Mouse (Mus musculus) intestine, embryonic 16.5 days (tissue): ENCODE results near the gene Col9a2. TPM values are rescaled to one million over a fixed set of nuclear protein-coding genes. Genes with fewer than 3 reads are reported as not detected.

Experiments
- ATAC-seq: fragments of 200-750 bp; cut with Nextera tagmentation; 2 replicates; pipeline ENCODE4 v1.8.0; 2017; ENCODE audit warnings: moderate TSS enrichment, moderate library complexity
- H3K27ac ChIP-seq: fragments of 300-500 bp; sonication (generic); 2 replicates; pipeline ENCODE4 v1.5.1; 2014; ENCODE audit warnings: mild to moderate bottlenecking, low read length
- H3K27me3 ChIP-seq: fragments of 300-500 bp; sonication (generic); replicated peaks from 2 replicates; pipeline ENCODE4 v1.6.1; 2014; ENCODE audit warnings: low read length, control low read depth, mixed read lengths; ENCODE audit not compliant: control insufficient read depth, insufficient read depth
- H3K36me3 ChIP-seq: fragments of 300-500 bp; sonication (generic); 2 replicates; pipeline ENCODE4 v1.6.1; 2014; ENCODE audit warnings: low read length, control low read depth; ENCODE audit not compliant: control insufficient read depth, insufficient read depth
- H3K4me1 ChIP-seq: fragments of 300-500 bp; sonication (generic); 2 replicates; pipeline ENCODE4 v1.6.1; 2014; ENCODE audit warnings: low read length, control low read depth, mixed read lengths; ENCODE audit not compliant: control insufficient read depth, insufficient read depth
- H3K4me2 ChIP-seq: fragments of 300-500 bp; sonication (generic); 2 replicates; pipeline ENCODE4 v1.6.1; 2014; ENCODE audit warnings: low read depth, low read length, control low read depth
- H3K4me3 ChIP-seq: fragments of 300-500 bp; sonication (generic); 2 replicates; pipeline ENCODE4 v1.5.1; 2014; ENCODE audit warnings: mild to moderate bottlenecking, low read length
- H3K9ac ChIP-seq: fragments of 300-500 bp; sonication (generic); 2 replicates; pipeline ENCODE4 v1.6.1; 2014; ENCODE audit warnings: low read depth, low read length
- H3K9me3 ChIP-seq: fragments of 300-500 bp; sonication (generic); 2 replicates; pipeline ENCODE4 v1.6.1; 2016; ENCODE audit warnings: low read length, control low read depth; ENCODE audit not compliant: control insufficient read depth
- WGBS: fragments of 180-500 bp; shearing (Covaris S2); extraction: QIAGEN DNeasy Blood & Tissue Kit; methylation state at CpG from one replicate; pipeline ENCODE4 v1.1.7; 2014; 5-methylcytosine and 5-hydroxymethylcytosine counted together
- polyA plus RNA-seq: library from polyadenylated mRNA; unstranded; fragments of >200 nt; fragmentation: Nextera tagmentation; extraction: Ambion mirVana; gene quantifications from 2 replicates; pipeline ENCODE4 v1.2.1, GENCODE M21; 2015

Col9a2 gene
- polyA plus RNA-seq, 1 experiment from 2014 or later = 4.5 TPM

GRCm38 (mm10) chr4:121097650-121098378 lies 58.6 kb downstream of the Col9a2 start, which contains the start of gene Zmpste24:
Zmpste24 (minus strand) TSS chr4:121098241.
- ATAC-seq = peak; percentile 91
- Histone ChIP-seq H3K4me3 (peak within 1 kb of the TSS; percentile 83), H3K9me3 (no peaks in the 10 kb centered on the region), H3K36me3 (peaks cover 11% of the 10 kb centered on the region), H3K27me3 (no peaks in the 10 kb centered on the region), H3K4me2 (peak within 1 kb of the TSS; percentile 73), H3K4me1 (peaks cover 6% of the 10 kb centered on the region), H3K27ac (peak within 1 kb of the TSS; percentile 75; the same call in 1 of the 2 replicates), H3K9ac (peak within 1 kb of the TSS; percentile 81)
- under 1% methylated on average over 39 of the region's 39 CpGs for WGBS

GRCm38 (mm10) chr4:121103304-121103703 lies 64.1 kb downstream of the Col9a2 start:
- Histone ChIP-seq H3K9ac (no peak overlapping the region), H3K27me3 (no peaks in the 10 kb centered on the region), H3K4me2 (no peak overlapping the region), H3K4me1 (no peaks in the 10 kb centered on the region), H3K36me3 (no peaks in the 10 kb centered on the region), H3K27ac (no peak overlapping the region), H3K4me3 (no peak overlapping the region), H3K9me3 (no peaks in the 10 kb centered on the region)
- no peak for ATAC-seq
- 85% methylated on average over 4 of the region's 4 CpGs for WGBS

Other genes starting within 250 kb of the Col9a2 start
- 82.0 and 85.8 TPM in 2 replicates for gene Nfyc, start 207.8 kb upstream of the Col9a2 start, polyA plus RNA-seq
- 0.82 and 0.88 TPM in 2 replicates for gene Rims3, start 184.6 kb upstream of the Col9a2 start, polyA plus RNA-seq
- gene Exo5, start 114.4 kb upstream of the Col9a2 start, polyA plus RNA-seq = 23.9 and 26.9 TPM in 2 replicates
- gene Zfp69, start 87.7 kb upstream of the Col9a2 start, polyA plus RNA-seq = 3.9 and 4.8 TPM in 2 replicates
- gene Smap2, start 22.1 kb upstream of the Col9a2 start, polyA plus RNA-seq = 12.2 and 14.2 TPM in 2 replicates
- gene Zmpste24, start 58.9 kb downstream of the Col9a2 start, polyA plus RNA-seq = 34.0 and 34.6 TPM in 2 replicates
- not detected in 2 replicates for gene Tmco2, start 69.8 kb downstream of the Col9a2 start, polyA plus RNA-seq
- gene Rlf, start 175.7 kb downstream of the Col9a2 start, polyA plus RNA-seq = 15.1 and 15.7 TPM in 2 replicates